Mouse (Mus musculus): ENCODE measurements around the gene Ddi1. TPM values are rescaled to one million over a fixed set of nuclear protein-coding genes. Genes with fewer than 3 reads are reported as not detected.
A peak's percentile ranks its signal among the peaks of the same experiment; 100 is the strongest.

Ddi1 gene
- polyA plus RNA-seq (2014; fragmentation: Nextera tagmentation; extraction: Ambion mirVana): 0.01 and 0.08 TPM in 2 replicates

- Histone ChIP-seq H3K9ac (ENCODE audit: low read depth, low read length) (no peak within 1 kb of the TSS), H3K4me1 (replicated peaks; ENCODE audit: control insufficient read depth, insufficient read depth, low read length) (no peaks in the 10 kb centered on the region), H3K27ac (ENCODE audit: low read depth, low read length) (no peak within 1 kb of the TSS), H3K4me3 (ENCODE audit: low read depth, low read length) (no peak within 1 kb of the TSS), H3K4me2 (replicated peaks; ENCODE audit: low read depth, low read length) (no peak within 1 kb of the TSS), H3K9me3 (ENCODE audit: control insufficient read depth, low read length) (no peaks in the 10 kb centered on the region), H3K27me3 (ENCODE audit: control insufficient read depth, insufficient read depth, low read length) (no peaks in the 10 kb centered on the region), H3K36me3 (ENCODE audit: control insufficient read depth, insufficient read depth, low read length) (no peaks in the 10 kb centered on the region)
- 73% methylated on average over 1 of the region's 1 CpGs for WGBS
- DNase-seq (ENCODE audit: low spot score) (no peak), ATAC-seq (ENCODE audit: low FRiP score) (no peak)
Observed at GRCm38 (mm10) chr9:6269796-6270280, at the start of gene Ddi1. Gene Ddi1 (minus strand): TSS chr9:6269846.

- ATAC-seq (ENCODE audit: low FRiP score) (no peak), DNase-seq (ENCODE audit: low spot score) (no peak)
- Histone ChIP-seq H3K9me3 (ENCODE audit: control insufficient read depth, low read length) (no peaks in the 10 kb centered on the region), H3K4me1 (replicated peaks; ENCODE audit: control insufficient read depth, insufficient read depth, low read length) (no peaks in the 10 kb centered on the region), H3K4me3 (ENCODE audit: low read depth, low read length) (no peak overlapping the region), H3K27me3 (ENCODE audit: control insufficient read depth, insufficient read depth, low read length) (no peaks in the 10 kb centered on the region), H3K4me2 (replicated peaks; ENCODE audit: low read depth, low read length) (no peak overlapping the region), H3K27ac (ENCODE audit: low read depth, low read length) (no peak overlapping the region), H3K9ac (ENCODE audit: low read depth, low read length) (no peak overlapping the region), H3K36me3 (ENCODE audit: control insufficient read depth, insufficient read depth, low read length) (no peaks in the 10 kb centered on the region)
- 85% methylated on average over 1 of the region's 1 CpGs for WGBS
Observed at GRCm38 (mm10) chr9:6317114-6317513, 47.5 kb upstream of the Ddi1 start.

- H3K4me1 ChIP-seq (replicated peaks; ENCODE audit: control insufficient read depth, insufficient read depth, low read length): no peaks in the 10 kb centered on the region
- DNase-seq (ENCODE audit: low spot score) (no peak), ATAC-seq (ENCODE audit: low FRiP score) (no peak)
- no peaks in the 10 kb centered on the region for H3K36me3 ChIP-seq (ENCODE audit: control insufficient read depth, insufficient read depth, low read length)
- no peaks in the 10 kb centered on the region for H3K27me3 ChIP-seq (ENCODE audit: control insufficient read depth, insufficient read depth, low read length)
- H3K4me2 ChIP-seq (replicated peaks; ENCODE audit: low read depth, low read length): no peak overlapping the region
- H3K9ac ChIP-seq (ENCODE audit: low read depth, low read length): no peak overlapping the region
- no peak overlapping the region for H3K4me3 ChIP-seq (ENCODE audit: low read depth, low read length)
- WGBS: 94% methylated on average over 3 of the region's 3 CpGs
- H3K9me3 ChIP-seq (ENCODE audit: control insufficient read depth, low read length): no peaks in the 10 kb centered on the region
- no peak overlapping the region for H3K27ac ChIP-seq (ENCODE audit: low read depth, low read length)
Observed at GRCm38 (mm10) chr9:6305847-6306246, 36.2 kb upstream of the Ddi1 start.

- Histone ChIP-seq H3K27me3 (ENCODE audit: control insufficient read depth, insufficient read depth, low read length) (no peaks in the 10 kb centered on the region), H3K4me1 (replicated peaks; ENCODE audit: control insufficient read depth, insufficient read depth, low read length) (no peaks in the 10 kb centered on the region), H3K9me3 (ENCODE audit: control insufficient read depth, low read length) (no peaks in the 10 kb centered on the region), H3K4me3 (ENCODE audit: low read depth, low read length) (no peak overlapping the region), H3K9ac (ENCODE audit: low read depth, low read length) (no peak overlapping the region), H3K36me3 (ENCODE audit: control insufficient read depth, insufficient read depth, low read length) (no peaks in the 10 kb centered on the region), H3K4me2 (replicated peaks; ENCODE audit: low read depth, low read length) (no peak overlapping the region), H3K27ac (ENCODE audit: low read depth, low read length) (no peak overlapping the region)
- WGBS: 93% methylated on average over 3 of the region's 3 CpGs
- no peak for ATAC-seq (ENCODE audit: low FRiP score)
- no peak for DNase-seq (ENCODE audit: low spot score)
Observed at GRCm38 (mm10) chr9:6304590-6304989, 34.9 kb upstream of the Ddi1 start.

GRCm38 (mm10) chr9:6302050-6302449, 32.4 kb upstream of the Ddi1 start:
- Histone ChIP-seq H3K4me2 (replicated peaks; ENCODE audit: low read depth, low read length) (no peak overlapping the region), H3K4me3 (ENCODE audit: low read depth, low read length) (no peak overlapping the region), H3K9ac (ENCODE audit: low read depth, low read length) (no peak overlapping the region), H3K9me3 (ENCODE audit: control insufficient read depth, low read length) (no peaks in the 10 kb centered on the region), H3K36me3 (ENCODE audit: control insufficient read depth, insufficient read depth, low read length) (no peaks in the 10 kb centered on the region), H3K27ac (ENCODE audit: low read depth, low read length) (no peak overlapping the region), H3K27me3 (ENCODE audit: control insufficient read depth, insufficient read depth, low read length) (no peaks in the 10 kb centered on the region), H3K4me1 (replicated peaks; ENCODE audit: control insufficient read depth, insufficient read depth, low read length) (no peaks in the 10 kb centered on the region)
- DNase-seq (ENCODE audit: low spot score): no peak
- no peak for ATAC-seq (ENCODE audit: low FRiP score)
- 86% methylated on average over 3 of the region's 3 CpGs for WGBS

- no peaks in the 10 kb centered on the region for H3K36me3 ChIP-seq (ENCODE audit: control insufficient read depth, insufficient read depth, low read length)
- no peak overlapping the region for H3K4me2 ChIP-seq (replicated peaks; ENCODE audit: low read depth, low read length)
- DNase-seq (ENCODE audit: low spot score) (no peak), ATAC-seq (ENCODE audit: low FRiP score) (no peak)
- no peak overlapping the region for H3K27ac ChIP-seq (ENCODE audit: low read depth, low read length)
- H3K27me3 ChIP-seq (ENCODE audit: control insufficient read depth, insufficient read depth, low read length): no peaks in the 10 kb centered on the region
- 76% methylated on average over 2 of the region's 2 CpGs for WGBS
- H3K9ac ChIP-seq (ENCODE audit: low read depth, low read length): no peak overlapping the region
- H3K4me3 ChIP-seq (ENCODE audit: low read depth, low read length): no peak overlapping the region
- H3K4me1 ChIP-seq (replicated peaks; ENCODE audit: control insufficient read depth, insufficient read depth, low read length): no peaks in the 10 kb centered on the region
- no peaks in the 10 kb centered on the region for H3K9me3 ChIP-seq (ENCODE audit: control insufficient read depth, low read length)
Observed at GRCm38 (mm10) chr9:6298547-6298946, 28.9 kb upstream of the Ddi1 start.

GRCm38 (mm10) chr9:6289211-6289696, 19.6 kb upstream of the Ddi1 start:
- 6% methylated on average over 2 of the region's 2 CpGs for WGBS
- no peak overlapping the region for H3K4me2 ChIP-seq (replicated peaks; ENCODE audit: low read depth, low read length)
- DNase-seq (ENCODE audit: low spot score) (peak; percentile 4), ATAC-seq (ENCODE audit: low FRiP score) (peak; percentile 54)
- no peaks in the 10 kb centered on the region for H3K27me3 ChIP-seq (ENCODE audit: control insufficient read depth, insufficient read depth, low read length)
- H3K4me1 ChIP-seq (replicated peaks; ENCODE audit: control insufficient read depth, insufficient read depth, low read length): no peaks in the 10 kb centered on the region
- H3K9ac ChIP-seq (ENCODE audit: low read depth, low read length): no peak overlapping the region
- H3K4me3 ChIP-seq (ENCODE audit: low read depth, low read length): no peak overlapping the region
- H3K9me3 ChIP-seq (ENCODE audit: control insufficient read depth, low read length): no peaks in the 10 kb centered on the region
- no peak overlapping the region for H3K27ac ChIP-seq (ENCODE audit: low read depth, low read length)
- H3K36me3 ChIP-seq (ENCODE audit: control insufficient read depth, insufficient read depth, low read length): no peaks in the 10 kb centered on the region

- 55% methylated on average over 1 of the region's 1 CpGs for WGBS
- H3K9ac ChIP-seq (ENCODE audit: low read depth, low read length): no peak overlapping the region
- H3K27ac ChIP-seq (ENCODE audit: low read depth, low read length): no peak overlapping the region
- no peaks in the 10 kb centered on the region for H3K27me3 ChIP-seq (ENCODE audit: control insufficient read depth, insufficient read depth, low read length)
- peak; percentile 69 for ATAC-seq (ENCODE audit: low FRiP score)
- H3K4me2 ChIP-seq (replicated peaks; ENCODE audit: low read depth, low read length): no peak overlapping the region
- no peaks in the 10 kb centered on the region for H3K9me3 ChIP-seq (ENCODE audit: control insufficient read depth, low read length)
- DNase-seq (ENCODE audit: low spot score): no peak
- no peak overlapping the region for H3K4me3 ChIP-seq (ENCODE audit: low read depth, low read length)
- H3K4me1 ChIP-seq (replicated peaks; ENCODE audit: control insufficient read depth, insufficient read depth, low read length): no peaks in the 10 kb centered on the region
- H3K36me3 ChIP-seq (ENCODE audit: control insufficient read depth, insufficient read depth, low read length): no peaks in the 10 kb centered on the region
Observed at GRCm38 (mm10) chr9:6286770-6287169, 17.1 kb upstream of the Ddi1 start.

- DNase-seq (ENCODE audit: low spot score) (no peak), ATAC-seq (ENCODE audit: low FRiP score) (no peak)
- no peaks in the 10 kb centered on the region for H3K4me1 ChIP-seq (replicated peaks; ENCODE audit: control insufficient read depth, insufficient read depth, low read length)
- H3K27ac ChIP-seq (ENCODE audit: low read depth, low read length): no peak overlapping the region
- H3K4me2 ChIP-seq (replicated peaks; ENCODE audit: low read depth, low read length): no peak overlapping the region
- H3K4me3 ChIP-seq (ENCODE audit: low read depth, low read length): no peak overlapping the region
- H3K36me3 ChIP-seq (ENCODE audit: control insufficient read depth, insufficient read depth, low read length): no peaks in the 10 kb centered on the region
- no peaks in the 10 kb centered on the region for H3K9me3 ChIP-seq (ENCODE audit: control insufficient read depth, low read length)
- H3K27me3 ChIP-seq (ENCODE audit: control insufficient read depth, insufficient read depth, low read length): no peaks in the 10 kb centered on the region
- H3K9ac ChIP-seq (ENCODE audit: low read depth, low read length): no peak overlapping the region
Observed at GRCm38 (mm10) chr9:6277526-6277925, 7.9 kb upstream of the Ddi1 start.
